Mouse (Mus musculus): ENCODE measurements around the gene Cdk6.
"Not testable (repeated sequence)": the region's sequence is repeated elsewhere in the genome, so short reads cannot be mapped to it uniquely, and the experiment has no call there.

Cdk6 gene

GRCm38 (mm10) chr5:3520493-3521359 lies 179.4 kb downstream of the Cdk6 start:
- DNase-seq = no peak

- no peak for DNase-seq
Observed at GRCm38 (mm10) chr5:3521741-3522140, 180.5 kb downstream of the Cdk6 start.

- no peak for DNase-seq
Observed at GRCm38 (mm10) chr5:3522826-3523225, 181.5 kb downstream of the Cdk6 start.

- DNase-seq = no peak
Observed at GRCm38 (mm10) chr5:3527041-3527691, 185.9 kb downstream of the Cdk6 start.

- no peak for DNase-seq
Observed at GRCm38 (mm10) chr5:3529585-3530189, 188.4 kb downstream of the Cdk6 start.

- DNase-seq = not testable (repeated sequence)
Observed at GRCm38 (mm10) chr5:3532048-3532447, 190.8 kb downstream of the Cdk6 start.

- DNase-seq = no peak
Observed at GRCm38 (mm10) chr5:3536592-3537212, 195.4 kb downstream of the Cdk6 start.

GRCm38 (mm10) chr5:3538505-3539472 lies 197.5 kb downstream of the Cdk6 start:
- no peak for DNase-seq

- no peak for DNase-seq
Observed at GRCm38 (mm10) chr5:3541871-3542270, 200.6 kb downstream of the Cdk6 start.

- peak; percentile 92 to 95 for DNase-seq
Observed at GRCm38 (mm10) chr5:3543629-3544479, 202.6 kb downstream of the Cdk6 start, which contains the start of gene Fam133b. TSS of gene Fam133b (plus strand) at chr5:3543833.

- no peak for DNase-seq
Observed at GRCm38 (mm10) chr5:3544480-3544769, 203.1 kb downstream of the Cdk6 start.

- no peak for DNase-seq
Observed at GRCm38 (mm10) chr5:3546226-3546625, 204.9 kb downstream of the Cdk6 start.

- no peak for DNase-seq
Observed at GRCm38 (mm10) chr5:3551481-3551880, 210.2 kb downstream of the Cdk6 start.

GRCm38 (mm10) chr5:3554198-3554597 lies 212.9 kb downstream of the Cdk6 start:
- DNase-seq = no peak

- DNase-seq = no peak
Observed at GRCm38 (mm10) chr5:3571266-3571665, 230.0 kb downstream of the Cdk6 start, which contains the start of gene 1700109H08Rik. TSS of gene 1700109H08Rik (plus strand) at chr5:3571566.

- DNase-seq = no peak
Observed at GRCm38 (mm10) chr5:3574825-3575224, 233.5 kb downstream of the Cdk6 start.

GRCm38 (mm10) chr5:3577939-3578338 lies 236.7 kb downstream of the Cdk6 start:
- DNase-seq = no peak

GRCm38 (mm10) chr5:3579066-3579465 lies 237.8 kb downstream of the Cdk6 start:
- no peak for DNase-seq
